Mouse (Mus musculus) heart, embryonic 14.5 days (tissue): ENCODE data around the gene Urgcp. TPM values are rescaled to one million over a fixed set of nuclear protein-coding genes. Genes with fewer than 3 reads are reported as not detected.

ENCODE experiments used
- ATAC-seq: fragments of 200-750 bp; cut with Nextera tagmentation; 2 replicates; pipeline ENCODE4 v1.8.0; 2017; ENCODE audit warnings: low read depth, moderate TSS enrichment; ENCODE audit not compliant: insufficient number of reproducible peaks, insufficient read depth, low FRiP score
- H3K27ac ChIP-seq, 2 experiments: fragments of 200-500 bp in 1 of 2; fragments of 300-500 bp in 1 of 2; sonication (generic) in 1 of 2; replicated peaks in 1 of 2; 2 replicates each; pipeline ENCODE4 v1.5.1; 2012 to 2014; ENCODE audit warnings: low read depth in 2 of 2, low read length in 2 of 2, control low read depth in 1 of 2, mild to moderate bottlenecking in 1 of 2, mixed read lengths in 1 of 2; ENCODE audit not compliant: control insufficient read depth in 1 of 2, insufficient read depth in 1 of 2
- H3K27me3 ChIP-seq: fragments of 300-500 bp; sonication (generic); 2 replicates; pipeline ENCODE4 v1.6.1; 2014; ENCODE audit warnings: mild to moderate bottlenecking, low read length, control low read depth; ENCODE audit not compliant: control insufficient read depth, insufficient read depth
- H3K36me3 ChIP-seq: fragments of 300-500 bp; sonication (generic); 2 replicates; pipeline ENCODE4 v1.6.1; 2014; ENCODE audit warnings: mild to moderate bottlenecking, control low read depth, low read length, mixed read lengths; ENCODE audit not compliant: control insufficient read depth, insufficient read depth
- H3K4me1 ChIP-seq, 2 experiments: fragments of 200-500 bp in 1 of 2; fragments of 300-500 bp in 1 of 2; sonication (generic) in 1 of 2; 2 replicates each; pipeline ENCODE4 v1.6.1; 2012 to 2014; ENCODE audit warnings: low read length in 2 of 2, control low read depth in 1 of 2, mixed read lengths in 1 of 2; ENCODE audit not compliant: control insufficient read depth in 2 of 2, insufficient read depth in 2 of 2
- H3K4me2 ChIP-seq: fragments of 300-500 bp; sonication (generic); 2 replicates; pipeline ENCODE4 v1.6.1; 2014; ENCODE audit warnings: mild to moderate bottlenecking, low read length
- H3K4me3 ChIP-seq, 2 experiments: fragments of 200-500 bp in 1 of 2; fragments of 300-500 bp in 1 of 2; sonication (generic) in 1 of 2; 2 replicates each; pipeline ENCODE4 v1.5.1; 2012 to 2014; ENCODE audit warnings: low read length in 2 of 2, mild to moderate bottlenecking in 2 of 2, control low read depth in 1 of 2, low read depth in 1 of 2, moderate library complexity in 1 of 2; ENCODE audit not compliant: control insufficient read depth in 1 of 2, insufficient read depth in 1 of 2
- H3K9ac ChIP-seq: fragments of 300-500 bp; sonication (generic); 2 replicates; pipeline ENCODE4 v1.6.1; 2014; ENCODE audit warnings: mild to moderate bottlenecking, low read length
- H3K9me3 ChIP-seq: fragments of 300-500 bp; sonication (generic); 2 replicates; pipeline ENCODE4 v1.6.1; 2016; ENCODE audit warnings: low read length, control low read depth; ENCODE audit not compliant: control insufficient read depth
- WGBS: fragments of 180-500 bp; shearing (Covaris S2); extraction: QIAGEN DNeasy Blood & Tissue Kit; methylation state at CpG from one replicate; pipeline ENCODE4 v1.1.7; 2014; 5-methylcytosine and 5-hydroxymethylcytosine counted together
- polyA plus RNA-seq: library from polyadenylated mRNA; unstranded; fragments of >200 nt; fragmentation: Nextera tagmentation; extraction: Ambion mirVana; gene quantifications from 2 replicates; pipeline ENCODE4 v1.2.1, GENCODE M21; 2014

The Urgcp gene
- polyA plus RNA-seq, 1 experiment from 2014 or later = 19.9 TPM

- WGBS = 83% methylated on average over 9 of the region's 9 CpGs
- no peak overlapping the region; the same call in 1 of the 2 replicates for H3K9ac ChIP-seq
- H3K27me3 ChIP-seq = no peaks in the 10 kb centered on the region
- no peak for ATAC-seq
- H3K4me2 ChIP-seq = no peak overlapping the region
- H3K9me3 ChIP-seq = no peaks in the 10 kb centered on the region
- H3K27ac ChIP-seq = peak overlapping the region; percentile 80 to 81
- peaks cover 93% of the 10 kb centered on the region for H3K36me3 ChIP-seq
- peaks cover 17 to 19% of the 10 kb centered on the region in 2 experiments for H3K4me1 ChIP-seq
- H3K4me3 ChIP-seq = no peak overlapping the region
Measured at GRCm38 (mm10) chr11:5795290-5795689, 33.1 kb upstream of the Urgcp start.

DNA sequence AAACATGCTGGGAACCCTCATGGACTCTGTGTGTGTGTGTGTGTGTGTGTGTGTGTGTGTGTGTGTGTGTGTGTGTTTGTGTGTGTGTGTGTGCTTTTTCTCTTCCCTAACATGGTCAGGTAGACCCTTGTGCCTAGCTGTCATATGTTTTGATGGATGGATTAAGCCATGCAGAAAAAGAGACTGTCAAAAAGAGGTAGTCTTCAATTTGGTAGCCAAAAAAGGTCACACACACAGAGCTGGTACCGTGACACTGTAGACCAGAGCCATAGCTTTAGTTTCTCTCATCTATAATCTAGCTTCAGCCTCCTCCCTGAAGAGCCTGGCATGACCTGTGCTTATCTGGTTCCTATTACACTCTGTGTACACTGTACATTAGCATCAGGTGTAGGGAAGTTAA, 28.3 kb upstream of the Urgcp start:
- Histone ChIP-seq H3K9me3 (no peaks in the 10 kb centered on the region), H3K27me3 (no peaks in the 10 kb centered on the region), H3K4me1 (peaks cover 13 to 27% of the 10 kb centered on the region in 2 experiments), H3K4me3 (no peak overlapping the region), H3K9ac (no peak overlapping the region), H3K4me2 (no peak overlapping the region), H3K36me3 (peaks cover 46% of the 10 kb centered on the region), H3K27ac (no peak overlapping the region)
- ATAC-seq = no peak
- 90% methylated on average over 1 of the region's 1 CpGs for WGBS

- 0 out of 4 replicates have a peak overlapping the region, but pooled peaks of 1 of the 2 experiments have one; percentile 90 for H3K27ac ChIP-seq
- peak overlapping the region; percentile 93 for H3K9ac ChIP-seq
- no peak for ATAC-seq
- no peaks in the 10 kb centered on the region for H3K27me3 ChIP-seq
- no peaks in the 10 kb centered on the region for H3K9me3 ChIP-seq
- WGBS = 54% methylated on average over 3 of the region's 3 CpGs
- H3K4me3 ChIP-seq = no peak overlapping the region
- H3K36me3 ChIP-seq = peaks cover 40% of the 10 kb centered on the region
- H3K4me2 ChIP-seq = peak overlapping the region; percentile 95
- peaks cover 9 to 22% of the 10 kb centered on the region in 2 experiments; a peak in 3 of 4 replicates for H3K4me1 ChIP-seq
Measured at GRCm38 (mm10) chr11:5789754-5790333, 27.7 kb upstream of the Urgcp start.

DNA sequence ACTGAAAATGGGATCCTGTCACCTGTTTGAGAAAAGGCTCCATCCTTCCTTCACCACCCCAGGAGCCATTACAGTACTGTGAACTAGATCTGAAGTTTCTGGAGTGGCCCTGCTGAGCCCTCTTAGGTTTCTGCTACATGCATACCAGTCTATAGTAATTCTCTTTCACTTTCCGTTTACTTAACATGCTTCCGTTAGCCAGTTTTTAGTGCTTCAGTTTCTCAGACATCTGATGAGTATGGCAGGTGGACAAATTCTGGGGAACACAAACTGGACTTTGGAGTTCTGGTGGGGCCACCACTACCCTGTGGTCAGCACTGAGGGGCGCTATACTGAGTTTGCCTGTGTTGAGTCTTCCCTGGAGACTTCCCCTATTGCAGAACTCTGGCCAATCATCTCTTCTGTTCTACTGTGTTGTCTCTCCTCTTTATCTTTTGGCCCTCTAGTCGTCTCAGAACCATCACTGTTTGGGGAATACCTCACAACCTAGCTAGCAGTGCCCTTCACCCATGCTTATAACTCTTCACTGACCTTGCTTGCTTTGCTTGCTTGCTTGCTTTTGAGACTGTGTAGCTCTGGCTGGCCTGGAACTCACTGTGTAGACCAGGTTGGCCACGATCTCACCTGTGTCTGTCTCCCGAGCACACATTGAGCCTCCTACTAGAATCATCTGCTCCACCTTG, 27.0 kb upstream of the Urgcp start:
- 53% methylated on average over 6 of the region's 6 CpGs for WGBS
- peak overlapping the region; percentile 88 to 90; a peak in 3 of 4 replicates for H3K27ac ChIP-seq
- peak overlapping the region; percentile 95 for H3K4me2 ChIP-seq
- H3K27me3 ChIP-seq = no peaks in the 10 kb centered on the region
- peak overlapping the region; percentile 93 for H3K9ac ChIP-seq
- H3K36me3 ChIP-seq = peaks cover 34% of the 10 kb centered on the region
- no peak for ATAC-seq
- peak overlapping the region; percentile 76 to 88 for H3K4me3 ChIP-seq
- no peaks in the 10 kb centered on the region for H3K9me3 ChIP-seq
- H3K4me1 ChIP-seq = peaks cover 9 to 22% of the 10 kb centered on the region in 2 experiments; a peak in 3 of 4 replicates

- peak within 1 kb of the TSS; percentile 88 to 90 for H3K27ac ChIP-seq
- ATAC-seq = peak; percentile 91
- H3K9ac ChIP-seq = peak within 1 kb of the TSS; percentile 93
- peak within 1 kb of the TSS; percentile 95 for H3K4me2 ChIP-seq
- peaks cover 25% of the 10 kb centered on the region for H3K36me3 ChIP-seq
- no peaks in the 10 kb centered on the region for H3K27me3 ChIP-seq
- under 1% methylated on average over 74 of the region's 74 CpGs for WGBS
- peaks cover 6 to 19% of the 10 kb centered on the region in 2 experiments; a peak in 3 of 4 replicates for H3K4me1 ChIP-seq
- no peaks in the 10 kb centered on the region for H3K9me3 ChIP-seq
- H3K4me3 ChIP-seq = peak within 1 kb of the TSS; percentile 76 to 88
Measured at GRCm38 (mm10) chr11:5788056-5789014, 26.2 kb upstream of the Urgcp start, which contains the start of gene Dbnl. Dbnl (plus strand) TSS chr11:5788488.

- Histone ChIP-seq H3K4me3 (peak overlapping the region; percentile 76 to 88), H3K27me3 (no peaks in the 10 kb centered on the region), H3K36me3 (peaks cover 19% of the 10 kb centered on the region), H3K4me1 (peaks cover 6 to 19% of the 10 kb centered on the region in 2 experiments; a peak in 3 of 4 replicates), H3K4me2 (peak overlapping the region; percentile 95), H3K27ac (peak overlapping the region; percentile 88 to 90), H3K9me3 (no peaks in the 10 kb centered on the region), H3K9ac (peak overlapping the region; percentile 93)
- WGBS = 33% methylated on average over 8 of the region's 8 CpGs
- ATAC-seq = no peak
Measured at GRCm38 (mm10) chr11:5787671-5788055, 25.5 kb upstream of the Urgcp start.

DNA sequence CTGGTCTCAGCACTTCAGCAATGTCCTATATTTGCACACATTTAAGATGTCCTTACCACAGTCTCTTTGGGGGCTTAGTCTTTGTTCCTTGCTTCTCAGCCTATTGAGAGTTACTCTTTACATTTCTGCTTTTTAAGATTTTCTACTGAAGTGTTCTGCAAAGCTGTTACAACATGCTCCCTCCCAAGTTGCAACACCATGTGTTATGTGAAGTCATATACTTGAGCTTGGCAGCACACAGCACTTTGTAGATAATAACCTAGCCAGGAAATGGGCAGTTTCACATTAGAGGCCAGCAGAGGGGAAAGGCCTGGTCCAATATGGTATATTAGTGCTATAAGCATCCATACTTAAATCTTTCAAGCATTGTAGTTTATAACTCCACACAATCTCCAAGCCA, 23.6 kb upstream of the Urgcp start:
- Histone ChIP-seq H3K27ac (no peak overlapping the region), H3K4me1 (peaks cover 6 to 19% of the 10 kb centered on the region in 2 experiments; a peak in 3 of 4 replicates), H3K27me3 (no peaks in the 10 kb centered on the region)

More for the DNA sequence above, 23.6 kb upstream of the Urgcp start:
- Histone ChIP-seq H3K9me3 (no peaks in the 10 kb centered on the region), H3K4me3 (no peak overlapping the region), H3K4me2 (no peak overlapping the region), H3K9ac (no peak overlapping the region), H3K36me3 (peaks cover 9% of the 10 kb centered on the region; the same call in 1 of the 2 replicates)
- no peak for ATAC-seq
